Mouse (Mus musculus): ENCODE measurements around the gene Ctps. TPM values are rescaled to one million over a fixed set of nuclear protein-coding genes. Genes with fewer than 3 reads are reported as not detected.

Ctps gene
- total RNA-seq, 2 experiments from 2014 or later: 62.2 to 62.5 TPM

GRCm38 (mm10) chr4:120581711-120582110, 11.6 kb upstream of the Ctps start:
- DNase-seq (ENCODE audit: extremely low spot score in 1 of 2, low spot score in 2 of 2): no peak
- intact Hi-C loops (cut with DNase I): no loop called here

GRCm38 (mm10) chr4:120580894-120581293, 10.8 kb upstream of the Ctps start:
- intact Hi-C loops (cut with DNase I): no loop called here
- no peak for DNase-seq (ENCODE audit: extremely low spot score in 1 of 2, low spot score in 2 of 2)

GRCm38 (mm10) chr4:120571691-120572090, 1.6 kb upstream of the Ctps start:
- intact Hi-C loops (cut with DNase I): no loop called here
- DNase-seq (ENCODE audit: extremely low spot score in 1 of 2, low spot score in 2 of 2): no peak

GRCm38 (mm10) chr4:120571070-120571464, 991 bp upstream of the Ctps start:
- DNase-seq (ENCODE audit: extremely low spot score in 1 of 2, low spot score in 2 of 2): no peak

GRCm38 (mm10) chr4:120570438-120571069, 478 bp upstream of the Ctps start:
- no peak for DNase-seq (ENCODE audit: extremely low spot score in 1 of 2, low spot score in 2 of 2)
- intact Hi-C loops (cut with DNase I): no loop called here

More at GRCm38 (mm10) chr4:120571070-120571464, 991 bp upstream of the Ctps start:
- intact Hi-C loops (cut with DNase I): no loop called here

- intact Hi-C loops (cut with DNase I): no loop called here
- DNase-seq (ENCODE audit: extremely low spot score in 1 of 2, low spot score in 2 of 2): no peak
These were observed 1.1 kb downstream of the Ctps start for GRCm38 (mm10) chr4:120569025-120569424.

GRCm38 (mm10) chr4:120568005-120568404, 2.1 kb downstream of the Ctps start:
- intact Hi-C loops (cut with DNase I): no loop called here

GRCm38 (mm10) chr4:120565726-120566125, 4.3 kb downstream of the Ctps start:
- DNase-seq (ENCODE audit: extremely low spot score in 1 of 2, low spot score in 2 of 2): no peak
- intact Hi-C loops (cut with DNase I): no loop called here

More at GRCm38 (mm10) chr4:120568005-120568404, 2.1 kb downstream of the Ctps start:
- no peak for DNase-seq (ENCODE audit: extremely low spot score in 1 of 2, low spot score in 2 of 2)

- intact Hi-C loops (cut with DNase I): loop anchor here (5.0 kb wide), 1 partner anchor 44 kb away; no protein-coding TSS in a partner anchor
- no peak for DNase-seq (ENCODE audit: extremely low spot score in 1 of 2, low spot score in 2 of 2)
These were observed 13.5 kb downstream of the Ctps start for GRCm38 (mm10) chr4:120556592-120556991.

GRCm38 (mm10) chr4:120544896-120545295, 25.2 kb downstream of the Ctps start:
- intact Hi-C loops (cut with DNase I): no loop called here

GRCm38 (mm10) chr4:120538664-120539063, 31.4 kb downstream of the Ctps start:
- intact Hi-C loops (cut with DNase I): no loop called here
- no peak for DNase-seq (ENCODE audit: extremely low spot score in 1 of 2, low spot score in 2 of 2)

More at GRCm38 (mm10) chr4:120544896-120545295, 25.2 kb downstream of the Ctps start:
- DNase-seq (ENCODE audit: extremely low spot score in 1 of 2, low spot score in 2 of 2): no peak

- no peak for DNase-seq (ENCODE audit: extremely low spot score in 1 of 2, low spot score in 2 of 2)
- intact Hi-C loops (cut with DNase I): no loop called here
These were observed 38.1 kb downstream of the Ctps start, which contains the start of gene Slfnl1 for GRCm38 (mm10) chr4:120531986-120532385. Gene Slfnl1, plus strand, starts transcription at chr4:120532231.

GRCm38 (mm10) chr4:120528171-120528570, 41.9 kb downstream of the Ctps start:
- intact Hi-C loops (cut with DNase I): no loop called here
- no peak for DNase-seq (ENCODE audit: extremely low spot score in 1 of 2, low spot score in 2 of 2)

- intact Hi-C loops (cut with DNase I): no loop called here
- no peak for DNase-seq (ENCODE audit: extremely low spot score in 1 of 2, low spot score in 2 of 2)
These were observed 47.0 kb downstream of the Ctps start for GRCm38 (mm10) chr4:120523092-120523491.

- intact Hi-C loops (cut with DNase I): no loop called here
- DNase-seq (ENCODE audit: extremely low spot score in 1 of 2, low spot score in 2 of 2): no peak
These were observed 47.7 kb downstream of the Ctps start for GRCm38 (mm10) chr4:120522351-120522750.

- intact Hi-C loops (cut with DNase I): no loop called here
- DNase-seq (ENCODE audit: extremely low spot score in 1 of 2, low spot score in 2 of 2): no peak
These were observed 48.3 kb downstream of the Ctps start for GRCm38 (mm10) chr4:120521761-120522160.

GRCm38 (mm10) chr4:120517335-120517734, 52.7 kb downstream of the Ctps start:
- no peak for DNase-seq (ENCODE audit: extremely low spot score in 1 of 2, low spot score in 2 of 2)
- intact Hi-C loops (cut with DNase I): loop anchor here (10.0 kb wide), 1 partner anchor 113 kb away; the partner anchor contains the start of gene Scmh1

GRCm38 (mm10) chr4:120516907-120517306, 53.2 kb downstream of the Ctps start:
- intact Hi-C loops (cut with DNase I): loop anchor here (10.0 kb wide), 1 partner anchor 112 kb away; the partner anchor contains the start of gene Scmh1
- DNase-seq (ENCODE audit: extremely low spot score in 1 of 2, low spot score in 2 of 2): no peak

- no peak for DNase-seq (ENCODE audit: extremely low spot score in 1 of 2, low spot score in 2 of 2)
- intact Hi-C loops (cut with DNase I): loop anchor here (10.0 kb wide), 1 partner anchor 112 kb away; the partner anchor contains the start of gene Scmh1
These were observed 53.6 kb downstream of the Ctps start for GRCm38 (mm10) chr4:120516491-120516890.

- intact Hi-C loops (cut with DNase I): loop anchor here (5.0 to 10.0 kb wide), 2 partner anchors 43 to 110 kb away; partner anchors contain the start of gene Scmh1
- no peak for DNase-seq (ENCODE audit: extremely low spot score in 1 of 2, low spot score in 2 of 2)
These were observed 55.7 kb downstream of the Ctps start for GRCm38 (mm10) chr4:120514366-120514765.
